Mouse (Mus musculus) brain, embryonic 14.5 days (tissue): ENCODE measurements around the gene Arf3.

ENCODE experiments used
- CTCF ChIP-seq: fragments of 200-500 bp; IDR thresholded peaks from 2 replicates; pipeline ENCODE4 v1.5.1; 2012; ENCODE audit warnings: inconsistent platforms, mild to moderate bottlenecking, moderate library complexity, borderline replicate concordance; ENCODE audit not compliant: insufficient read depth, insufficient read length; ENCODE audit errors: extremely low read depth
- POLR2A ChIP-seq: fragments of 200-500 bp; IDR thresholded peaks from 2 replicates; pipeline ENCODE4 v1.6.1; 2012; ENCODE audit warnings: mild to moderate bottlenecking, inconsistent platforms, borderline replicate concordance; ENCODE audit not compliant: poor library complexity, insufficient read depth, insufficient read length, severe bottlenecking; ENCODE audit errors: extremely low read depth

DNA sequence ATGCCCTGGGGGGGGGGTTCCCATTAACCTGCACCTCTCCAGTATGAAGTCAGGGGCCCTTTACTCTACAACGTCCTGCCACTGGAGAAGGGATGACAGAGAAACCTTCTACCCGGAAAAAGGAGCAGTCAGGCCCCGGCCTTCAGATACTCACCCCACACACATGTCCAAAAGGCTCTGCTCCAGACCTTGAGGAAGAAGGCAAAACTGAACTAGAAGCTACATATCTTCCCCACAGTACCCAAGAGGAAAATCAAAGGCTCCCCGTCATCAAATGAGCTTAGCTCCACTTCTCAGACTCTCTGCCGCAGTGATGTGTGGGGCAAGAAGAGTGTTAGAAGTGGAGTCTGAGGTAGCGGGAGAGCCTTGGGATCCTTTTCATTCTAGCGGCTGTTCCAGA lies 36.3 kb downstream of the Arf3 start:
- TF ChIP-seq POLR2A (no peak), CTCF (no peak)
